Mouse (Mus musculus) heart, postnatal 10 days (tissue): ENCODE results near the gene Nasp. TPM values are rescaled to one million over a fixed set of nuclear protein-coding genes. Genes with fewer than 3 reads are reported as not detected.
A peak's percentile ranks its signal among the peaks of the same experiment; 100 is the strongest.
"Not testable (repeated sequence)": the region's sequence is repeated elsewhere in the genome, so short reads cannot be mapped to it uniquely, and the experiment has no call there.

Experiments
- DNase-seq, 2 experiments: peaks; one replicate each; pipeline ENCODE4 v3.0.0; 2021
- intact Hi-C: fragments of 180-260 bp; cut with DNase I; formaldehyde crosslinking; loops from one replicate; pipeline ENCODE4 v1.15.1; 2025
- total RNA-seq, 2 experiments: library from RNA; stranded (reverse); gene quantifications; 2 replicates each; pipeline ENCODE4 v1.2.3; 2021

Gene Nasp
- total RNA-seq, result 10 to 100 TPM; 46.4 to 53.6 TPM

- intact Hi-C loops, result no loop called here
- DNase-seq, result peak; percentile 90 to 92
These were observed at the start of gene Nasp for GRCm38 (mm10) chr4:116627722-116628662. Gene Nasp (minus strand): TSS chr4:116627941.

GRCm38 (mm10) chr4:116676027-116676426, 48.3 kb upstream of the Nasp start:
- DNase-seq, result no peak
- intact Hi-C loops, result no loop called here

GRCm38 (mm10) chr4:116674761-116675160, 47.0 kb upstream of the Nasp start:
- intact Hi-C loops, result not testable (repeated sequence)

GRCm38 (mm10) chr4:116672785-116673184, 45.0 kb upstream of the Nasp start:
- no peak for DNase-seq
- intact Hi-C loops, result no loop called here

More at GRCm38 (mm10) chr4:116674761-116675160, 47.0 kb upstream of the Nasp start:
- not testable (repeated sequence) for DNase-seq

GRCm38 (mm10) chr4:116669291-116669690, 41.5 kb upstream of the Nasp start:
- intact Hi-C loops, result no loop called here
- no peak for DNase-seq

- intact Hi-C loops, result no loop called here
- DNase-seq, result peak in 1 of 2 experiments; percentile 28
These were observed 40.4 kb upstream of the Nasp start for GRCm38 (mm10) chr4:116668145-116668544.

GRCm38 (mm10) chr4:116666625-116667024, 38.9 kb upstream of the Nasp start:
- DNase-seq, result no peak
- intact Hi-C loops, result no loop called here

GRCm38 (mm10) chr4:116661998-116662397, 34.3 kb upstream of the Nasp start:
- intact Hi-C loops, result no loop called here
- no peak for DNase-seq

- no peak for DNase-seq
- intact Hi-C loops, result no loop called here
These were observed 33.1 kb upstream of the Nasp start for GRCm38 (mm10) chr4:116660829-116661228.

- DNase-seq, intact Hi-C loops: not testable (repeated sequence)
These were observed 32.2 kb upstream of the Nasp start for GRCm38 (mm10) chr4:116659916-116660315.

GRCm38 (mm10) chr4:116659474-116659873, 31.7 kb upstream of the Nasp start:
- peak; percentile 31 to 44 for DNase-seq

GRCm38 (mm10) chr4:116657971-116658370, 30.2 kb upstream of the Nasp start:
- intact Hi-C loops, result no loop called here
- no peak for DNase-seq

More at GRCm38 (mm10) chr4:116659474-116659873, 31.7 kb upstream of the Nasp start:
- intact Hi-C loops, result no loop called here

- intact Hi-C loops, result no loop called here
- DNase-seq, result no peak
These were observed 27.9 kb upstream of the Nasp start for GRCm38 (mm10) chr4:116655658-116656057.

GRCm38 (mm10) chr4:116655100-116655499, 27.4 kb upstream of the Nasp start:
- no peak for DNase-seq
- intact Hi-C loops, result no loop called here

GRCm38 (mm10) chr4:116653228-116653627, 25.5 kb upstream of the Nasp start:
- DNase-seq, result no peak
- intact Hi-C loops, result no loop called here

GRCm38 (mm10) chr4:116651797-116652135, 24.0 kb upstream of the Nasp start:
- DNase-seq, result no peak
- intact Hi-C loops, result loop anchor here (1.0 kb wide), 1 partner anchor 33 kb away; no protein-coding TSS in a partner anchor

- peak; percentile 95 for DNase-seq
- intact Hi-C loops, result loop anchor here (1.0 kb wide), 1 partner anchor 33 kb away; no protein-coding TSS in a partner anchor
These were observed 23.4 kb upstream of the Nasp start, which contains the start of gene Akr1a1 for GRCm38 (mm10) chr4:116650924-116651796. Gene Akr1a1 (minus strand): TSS chr4:116651680.

- no peak for DNase-seq
- intact Hi-C loops, result no loop called here
These were observed 22.6 kb upstream of the Nasp start for GRCm38 (mm10) chr4:116650365-116650764.

- no peak for DNase-seq
- intact Hi-C loops, result no loop called here
These were observed 21.7 kb upstream of the Nasp start for GRCm38 (mm10) chr4:116649411-116649810.

- intact Hi-C loops, result no loop called here
These were observed 17.9 kb upstream of the Nasp start for GRCm38 (mm10) chr4:116645624-116646023.

GRCm38 (mm10) chr4:116644326-116644725, 16.6 kb upstream of the Nasp start:
- intact Hi-C loops, result no loop called here
- DNase-seq, result peak; percentile 33 to 57

More at GRCm38 (mm10) chr4:116645624-116646023, 17.9 kb upstream of the Nasp start:
- DNase-seq, result no peak
